Mouse (Mus musculus) urinary bladder, postnatal 14 days (tissue): ENCODE results near the gene Nupl2.

ENCODE experiments used
- DNase-seq: peaks from one replicate; pipeline ENCODE4 v3.0.0; 2021; ENCODE audit warnings: low spot score

The Nupl2 gene

GRCm38 (mm10) chr5:24164789-24165445, at the start of gene Nupl2:
Gene Nupl2, plus strand, starts transcription at chr5:24164963.
- peak; percentile 94 for DNase-seq

- DNase-seq = no peak
Observed at GRCm38 (mm10) chr5:24122221-24122620, 42.5 kb upstream of the Nupl2 start.

- no peak for DNase-seq
Observed at GRCm38 (mm10) chr5:24124175-24124574, 40.6 kb upstream of the Nupl2 start.

- no peak for DNase-seq
Observed at GRCm38 (mm10) chr5:24124579-24125276, 40.0 kb upstream of the Nupl2 start.

- no peak for DNase-seq
Observed at GRCm38 (mm10) chr5:24125910-24126636, 38.7 kb upstream of the Nupl2 start.

- DNase-seq = no peak
Observed at GRCm38 (mm10) chr5:24126967-24127366, 37.8 kb upstream of the Nupl2 start.

- DNase-seq = no peak
Observed at GRCm38 (mm10) chr5:24146964-24147363, 17.8 kb upstream of the Nupl2 start.

GRCm38 (mm10) chr5:24152199-24152598, 12.6 kb upstream of the Nupl2 start:
- DNase-seq = no peak

GRCm38 (mm10) chr5:24156774-24157173, 8.0 kb upstream of the Nupl2 start:
- no peak for DNase-seq

- DNase-seq = no peak
Observed at GRCm38 (mm10) chr5:24167263-24167662, 2.5 kb downstream of the Nupl2 start.

GRCm38 (mm10) chr5:24169881-24170280, 5.1 kb downstream of the Nupl2 start:
- no peak for DNase-seq

- no peak for DNase-seq
Observed at GRCm38 (mm10) chr5:24172092-24172491, 7.3 kb downstream of the Nupl2 start.

GRCm38 (mm10) chr5:24181514-24182295, 16.9 kb downstream of the Nupl2 start:
- no peak for DNase-seq

- DNase-seq = no peak
Observed at GRCm38 (mm10) chr5:24182296-24182734, 17.6 kb downstream of the Nupl2 start.

GRCm38 (mm10) chr5:24183096-24183495, 18.3 kb downstream of the Nupl2 start:
- no peak for DNase-seq

- no peak for DNase-seq
Observed at GRCm38 (mm10) chr5:24184011-24184410, 19.2 kb downstream of the Nupl2 start.

- no peak for DNase-seq
Observed at GRCm38 (mm10) chr5:24188476-24188875, 23.7 kb downstream of the Nupl2 start.

- no peak for DNase-seq
Observed at GRCm38 (mm10) chr5:24191821-24192220, 27.1 kb downstream of the Nupl2 start.

- no peak for DNase-seq
Observed at GRCm38 (mm10) chr5:24201006-24201405, 36.2 kb downstream of the Nupl2 start.

- DNase-seq = no peak
Observed at GRCm38 (mm10) chr5:24202492-24202891, 37.7 kb downstream of the Nupl2 start.

- no peak for DNase-seq
Observed at GRCm38 (mm10) chr5:24203266-24203665, 38.5 kb downstream of the Nupl2 start.

GRCm38 (mm10) chr5:24207965-24208364, 43.2 kb downstream of the Nupl2 start:
- DNase-seq = no peak
